Mouse (Mus musculus) forebrain, embryonic 15.5 days (tissue): ENCODE measurements around the gene Oprd1. TPM values are rescaled to one million over a fixed set of nuclear protein-coding genes. Genes with fewer than 3 reads are reported as not detected.
A peak's percentile ranks its signal among the peaks of the same experiment; 100 is the strongest.

Source experiments
- ATAC-seq: fragments of 200-750 bp; cut with Nextera tagmentation; replicated peaks from 2 replicates; pipeline ENCODE4 v1.8.0; 2017; ENCODE audit warnings: mild to moderate bottlenecking, moderate TSS enrichment, moderate library complexity
- H3K27ac ChIP-seq: fragments of 300-500 bp; sonication (generic); replicated peaks from 2 replicates; pipeline ENCODE4 v1.5.1; 2015; ENCODE audit warnings: mild to moderate bottlenecking, inconsistent platforms
- H3K27me3 ChIP-seq: fragments of 300-500 bp; sonication (generic); 2 replicates; pipeline ENCODE4 v1.6.1; 2015; ENCODE audit warnings: inconsistent platforms
- H3K36me3 ChIP-seq: fragments of 300-500 bp; sonication (generic); 2 replicates; pipeline ENCODE4 v1.6.1; 2015; ENCODE audit warnings: mild to moderate bottlenecking, inconsistent platforms
- H3K4me1 ChIP-seq: fragments of 300-500 bp; sonication (generic); 2 replicates; pipeline ENCODE4 v1.6.1; 2015; ENCODE audit warnings: inconsistent platforms
- H3K4me2 ChIP-seq: fragments of 300-500 bp; sonication (generic); replicated peaks from 2 replicates; pipeline ENCODE4 v1.6.1; 2015; ENCODE audit warnings: mild to moderate bottlenecking, inconsistent platforms
- H3K4me3 ChIP-seq: fragments of 300-500 bp; sonication (generic); 2 replicates; pipeline ENCODE4 v1.5.1; 2015; ENCODE audit warnings: mild to moderate bottlenecking, inconsistent platforms
- H3K9ac ChIP-seq: fragments of 300-500 bp; sonication (generic); replicated peaks from 2 replicates; pipeline ENCODE4 v1.6.1; 2015; ENCODE audit warnings: mild to moderate bottlenecking, inconsistent platforms
- H3K9me3 ChIP-seq: fragments of 300-500 bp; sonication (generic); 2 replicates; pipeline ENCODE4 v1.6.1; 2016; ENCODE audit warnings: inconsistent platforms
- WGBS: fragments of 180-500 bp; shearing (Covaris S2); methylation state at CpG from one replicate; pipeline ENCODE4 v1.1.7; 2015; ENCODE audit warnings: mixed read lengths; 5-methylcytosine and 5-hydroxymethylcytosine counted together
- polyA plus RNA-seq: library from polyadenylated mRNA; unstranded; fragments of >200 nt; fragmentation: Nextera tagmentation; extraction: Ambion mirVana; gene quantifications from 2 replicates; pipeline ENCODE4 v1.2.1, GENCODE M21; 2015

Oprd1 gene
- polyA plus RNA-seq, 1 experiment from 2014 or later, result 0.11 TPM

DNA sequence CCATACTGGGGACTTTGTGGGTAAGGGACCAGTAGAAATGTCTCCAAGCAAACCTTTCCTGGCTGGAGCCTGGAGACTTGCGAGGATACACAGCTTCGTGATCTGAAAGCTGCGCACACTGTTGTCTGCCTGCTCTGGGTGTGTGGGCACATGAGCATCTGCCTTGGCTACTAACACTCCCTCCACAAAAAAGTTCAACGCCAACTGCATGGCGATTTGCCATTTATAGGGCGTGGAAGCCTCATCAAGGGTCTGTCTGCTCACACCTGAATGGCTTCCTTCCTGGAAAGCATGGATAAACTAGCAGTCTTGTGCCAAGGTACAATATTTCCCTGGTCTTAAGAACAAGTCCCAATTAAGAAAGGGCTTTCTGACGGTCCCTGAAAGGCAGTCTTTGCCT, 12.5 kb downstream of the Oprd1 start:
- Histone ChIP-seq H3K9ac (no peak overlapping the region), H3K4me3 (no peak overlapping the region), H3K9me3 (no peaks in the 10 kb centered on the region), H3K27ac (no peak overlapping the region), H3K4me2 (no peak overlapping the region), H3K36me3 (no peaks in the 10 kb centered on the region), H3K4me1 (peaks cover 18% of the 10 kb centered on the region), H3K27me3 (no peaks in the 10 kb centered on the region)
- WGBS, result 66% methylated on average over 7 of the region's 7 CpGs
- no peak for ATAC-seq

- H3K4me2 ChIP-seq, result no peak overlapping the region
- no peaks in the 10 kb centered on the region for H3K27me3 ChIP-seq
- no peaks in the 10 kb centered on the region for H3K9me3 ChIP-seq
- WGBS, result 87% methylated on average over 9 of the region's 9 CpGs
- peaks cover 18% of the 10 kb centered on the region for H3K4me1 ChIP-seq
- no peak for ATAC-seq
- H3K9ac ChIP-seq, result no peak overlapping the region
- no peak overlapping the region for H3K4me3 ChIP-seq
- H3K27ac ChIP-seq, result no peak overlapping the region
- H3K36me3 ChIP-seq, result no peaks in the 10 kb centered on the region
These were observed 13.2 kb downstream of the Oprd1 start for GRCm38 (mm10) chr4:132131116-132131515.

- peaks cover 18% of the 10 kb centered on the region for H3K4me1 ChIP-seq
- H3K9me3 ChIP-seq, result no peaks in the 10 kb centered on the region
- no peak overlapping the region for H3K4me2 ChIP-seq
- 85% methylated on average over 11 of the region's 11 CpGs for WGBS
- H3K27ac ChIP-seq, result no peak overlapping the region
- H3K36me3 ChIP-seq, result no peaks in the 10 kb centered on the region
- no peak for ATAC-seq
- H3K4me3 ChIP-seq, result no peak overlapping the region
- H3K27me3 ChIP-seq, result no peaks in the 10 kb centered on the region
- no peak overlapping the region for H3K9ac ChIP-seq
These were observed 13.6 kb downstream of the Oprd1 start for GRCm38 (mm10) chr4:132130645-132131044.

DNA sequence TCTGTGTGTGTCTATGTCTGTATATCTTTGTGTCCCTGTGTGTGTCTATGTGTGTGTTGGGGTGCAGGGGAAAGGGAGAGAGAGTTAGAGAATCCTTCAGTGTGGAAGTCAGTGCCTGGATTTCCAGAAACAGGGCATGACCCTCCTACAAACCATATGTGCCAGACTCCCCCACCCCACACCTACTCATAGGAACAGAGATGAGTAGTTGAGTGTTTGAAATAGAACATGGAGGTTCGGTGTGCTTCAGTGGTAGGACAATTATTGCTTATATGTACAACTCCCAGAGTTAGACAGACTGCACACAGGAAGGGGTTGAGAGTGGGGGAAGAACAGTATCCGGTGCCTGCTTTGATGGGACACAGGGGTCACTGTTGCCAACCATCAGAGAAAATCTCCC, 14.2 kb downstream of the Oprd1 start:
- no peak overlapping the region for H3K9ac ChIP-seq
- no peaks in the 10 kb centered on the region for H3K27me3 ChIP-seq
- no peak overlapping the region for H3K4me3 ChIP-seq
- WGBS, result 89% methylated on average over 2 of the region's 2 CpGs
- H3K27ac ChIP-seq, result no peak overlapping the region
- H3K4me1 ChIP-seq, result peaks cover 18% of the 10 kb centered on the region
- no peaks in the 10 kb centered on the region for H3K36me3 ChIP-seq
- no peaks in the 10 kb centered on the region for H3K9me3 ChIP-seq
- no peak for ATAC-seq
- H3K4me2 ChIP-seq, result no peak overlapping the region

DNA sequence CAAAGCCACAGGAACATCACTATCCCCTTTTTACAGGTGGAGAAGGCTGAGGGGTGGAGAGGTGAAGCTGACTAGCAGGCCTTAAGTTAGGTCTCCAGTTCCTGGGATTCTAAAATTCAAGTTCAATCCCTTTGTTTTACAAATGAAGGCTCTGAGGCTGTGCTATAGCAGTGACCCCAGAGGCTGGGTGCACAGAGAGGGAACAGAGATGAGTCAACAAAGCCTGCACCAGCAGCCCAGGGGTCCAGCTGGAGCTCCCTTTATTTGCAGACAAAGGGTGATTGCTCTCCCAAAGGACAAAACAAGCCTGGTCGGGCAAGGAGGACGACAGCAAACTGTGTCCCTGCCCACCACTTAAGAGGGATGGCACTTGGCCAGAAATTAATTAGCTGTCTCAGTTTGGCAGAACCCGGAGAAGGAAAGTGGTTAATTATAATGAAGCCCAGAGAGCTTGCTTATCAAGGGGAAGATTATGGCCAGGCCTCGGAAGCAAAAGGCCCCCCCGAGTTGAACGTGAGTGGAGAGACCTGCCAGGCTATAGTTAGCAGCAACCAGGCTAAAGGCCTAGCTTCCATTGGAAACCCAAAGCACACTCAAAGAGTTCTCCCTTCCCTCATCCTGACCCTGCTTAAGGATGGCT, 15.2 kb downstream of the Oprd1 start:
- Histone ChIP-seq H3K9ac (no peak overlapping the region), H3K4me2 (no peak overlapping the region), H3K4me3 (no peak overlapping the region), H3K36me3 (no peaks in the 10 kb centered on the region), H3K9me3 (no peaks in the 10 kb centered on the region), H3K27me3 (no peaks in the 10 kb centered on the region), H3K27ac (peak overlapping the region; percentile 75), H3K4me1 (peaks cover 18% of the 10 kb centered on the region)
- ATAC-seq, result peak; percentile 89
- WGBS, result 3% methylated on average over 6 of the region's 6 CpGs

- no peak overlapping the region for H3K9ac ChIP-seq
- ATAC-seq, result no peak
- no peaks in the 10 kb centered on the region for H3K27me3 ChIP-seq
- H3K4me3 ChIP-seq, result no peak overlapping the region
- H3K27ac ChIP-seq, result no peak overlapping the region
- 86% methylated on average over 8 of the region's 8 CpGs for WGBS
- H3K9me3 ChIP-seq, result no peaks in the 10 kb centered on the region
- H3K4me2 ChIP-seq, result no peak overlapping the region
- no peaks in the 10 kb centered on the region for H3K36me3 ChIP-seq
- peaks cover 18% of the 10 kb centered on the region for H3K4me1 ChIP-seq
These were observed 17.2 kb downstream of the Oprd1 start for GRCm38 (mm10) chr4:132127091-132127490.

GRCm38 (mm10) chr4:132123166-132123565, 21.1 kb downstream of the Oprd1 start:
- Histone ChIP-seq H3K4me3 (no peak overlapping the region), H3K4me1 (no peaks in the 10 kb centered on the region), H3K9ac (no peak overlapping the region), H3K27me3 (no peaks in the 10 kb centered on the region), H3K4me2 (no peak overlapping the region), H3K27ac (no peak overlapping the region), H3K9me3 (no peaks in the 10 kb centered on the region), H3K36me3 (no peaks in the 10 kb centered on the region)
- 84% methylated on average over 1 of the region's 1 CpGs for WGBS
- ATAC-seq, result no peak

DNA sequence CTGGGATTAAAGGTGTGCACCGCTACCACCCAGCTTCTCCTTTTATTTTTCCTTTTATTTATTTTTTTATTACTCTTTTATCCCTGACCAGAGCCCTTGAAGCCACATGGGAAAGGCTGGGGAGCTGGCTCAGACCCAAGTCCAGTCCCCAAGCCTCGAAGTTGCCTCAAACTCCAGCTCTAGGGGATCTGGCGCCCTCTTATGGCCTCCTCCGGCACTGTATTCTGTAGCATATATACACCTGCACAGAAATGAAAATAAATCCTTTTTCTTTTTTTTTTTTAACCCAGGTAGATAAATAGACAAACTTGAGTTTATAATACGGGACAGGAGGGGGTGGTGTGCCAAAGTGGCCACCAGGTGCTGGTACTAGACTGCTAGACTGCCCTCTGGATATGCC, 22.6 kb downstream of the Oprd1 start:
- Histone ChIP-seq H3K9ac (no peak overlapping the region), H3K4me1 (no peaks in the 10 kb centered on the region), H3K9me3 (no peaks in the 10 kb centered on the region), H3K36me3 (no peaks in the 10 kb centered on the region), H3K27me3 (no peaks in the 10 kb centered on the region), H3K4me3 (no peak overlapping the region), H3K27ac (no peak overlapping the region), H3K4me2 (no peak overlapping the region)
- ATAC-seq, result no peak
- WGBS, result 81% methylated on average over 5 of the region's 5 CpGs

DNA sequence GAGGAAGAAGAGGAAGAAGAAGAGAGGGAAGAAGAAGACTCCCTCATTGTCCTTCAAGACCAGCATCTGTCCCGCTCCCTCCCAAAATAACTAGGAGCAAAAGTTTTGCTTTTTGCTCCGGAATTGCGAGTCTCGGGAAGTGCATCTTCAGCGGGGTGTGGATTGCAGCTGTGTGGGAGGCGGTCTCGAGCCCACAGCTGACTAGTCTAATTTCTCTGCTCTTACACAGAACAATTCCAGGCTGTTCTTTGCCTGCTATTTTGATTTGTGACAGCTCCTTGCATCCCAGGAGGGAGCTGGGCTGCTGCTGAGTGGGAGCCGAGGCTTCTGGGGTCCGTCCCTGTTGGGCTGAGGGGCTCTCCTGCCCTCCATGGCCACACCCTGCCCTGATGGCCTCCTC, 24.7 kb downstream of the Oprd1 start:
- no peaks in the 10 kb centered on the region for H3K4me1 ChIP-seq
- H3K9me3 ChIP-seq, result no peaks in the 10 kb centered on the region
- no peak overlapping the region for H3K9ac ChIP-seq
- WGBS, result 71% methylated on average over 9 of the region's 9 CpGs
- H3K36me3 ChIP-seq, result no peaks in the 10 kb centered on the region
- no peaks in the 10 kb centered on the region for H3K27me3 ChIP-seq
- H3K4me3 ChIP-seq, result no peak overlapping the region
- ATAC-seq, result no peak
- no peak overlapping the region for H3K27ac ChIP-seq
- no peak overlapping the region for H3K4me2 ChIP-seq

DNA sequence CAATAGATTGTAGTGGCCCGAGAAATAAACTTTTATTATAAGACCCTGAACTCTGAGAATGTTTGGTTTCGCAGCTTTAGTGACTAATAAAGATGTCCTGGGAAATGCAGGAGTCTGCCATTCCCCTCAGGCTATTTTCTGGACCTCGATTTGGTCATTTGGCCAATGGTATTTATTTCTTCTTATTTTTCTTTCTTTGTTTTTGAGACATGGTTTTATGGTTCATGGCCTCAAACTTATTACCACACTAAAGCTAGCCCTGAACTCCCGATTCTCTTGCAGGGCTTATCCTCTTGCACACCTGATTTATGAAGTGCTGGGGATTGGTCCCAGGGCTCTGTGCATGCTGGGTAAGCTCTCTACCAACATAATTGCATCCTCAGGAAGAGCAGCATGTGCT, 28.0 kb downstream of the Oprd1 start:
- no peak overlapping the region for H3K4me2 ChIP-seq
- WGBS, result 87% methylated on average over 4 of the region's 4 CpGs
- H3K27me3 ChIP-seq, result no peaks in the 10 kb centered on the region

DNA sequence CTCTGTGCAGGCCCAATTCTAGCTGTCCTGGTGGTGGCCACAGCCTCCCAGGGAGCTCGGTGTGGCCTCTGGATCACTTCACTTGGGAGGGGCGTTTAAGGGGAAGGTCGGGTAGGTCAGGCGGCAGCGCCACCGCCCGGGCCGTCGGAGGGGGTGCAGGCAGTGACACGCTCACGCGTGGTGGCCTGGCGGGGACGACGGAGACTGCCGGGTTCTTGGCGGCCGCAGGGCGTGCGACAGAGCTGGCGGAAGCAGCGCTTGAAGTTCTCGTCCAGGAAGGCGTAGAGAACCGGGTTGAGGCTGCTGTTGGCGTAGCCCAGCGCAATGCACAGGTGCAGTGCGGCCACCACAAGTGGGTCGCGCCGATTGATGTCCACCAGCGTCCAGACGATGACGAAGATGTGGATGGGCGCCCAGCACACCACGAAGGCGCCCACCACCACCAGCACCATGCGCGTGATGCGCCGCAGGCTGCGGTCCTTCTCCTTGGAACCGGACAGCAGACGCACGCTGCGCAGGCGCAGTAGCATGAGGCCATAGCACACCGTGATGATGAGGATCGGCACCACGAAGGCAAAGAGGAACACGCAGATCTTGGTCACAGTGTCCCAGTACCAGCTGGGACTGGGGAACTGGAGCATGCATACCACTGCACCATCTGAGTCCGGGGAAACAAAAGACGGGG, 30.7 kb downstream of the Oprd1 start:
- Histone ChIP-seq H3K9ac (peak overlapping the region; percentile 30), H3K4me1 (peaks cover 10% of the 10 kb centered on the region; the same call in 1 of the 2 replicates), H3K27me3 (no peaks in the 10 kb centered on the region), H3K36me3 (no peaks in the 10 kb centered on the region), H3K4me2 (peak overlapping the region; percentile 47), H3K27ac (no peak overlapping the region), H3K9me3 (no peaks in the 10 kb centered on the region), H3K4me3 (peak overlapping the region; percentile 36)
- no peak for ATAC-seq
- WGBS, result 51% methylated on average over 53 of the region's 53 CpGs

More for the DNA sequence above, 28.0 kb downstream of the Oprd1 start:
- H3K9me3 ChIP-seq, result no peaks in the 10 kb centered on the region
- ATAC-seq, result no peak
- peaks cover 7% of the 10 kb centered on the region; the same call in 1 of the 2 replicates for H3K4me1 ChIP-seq
- no peak overlapping the region for H3K27ac ChIP-seq
- H3K36me3 ChIP-seq, result no peaks in the 10 kb centered on the region
- no peak overlapping the region for H3K4me3 ChIP-seq
- no peak overlapping the region for H3K9ac ChIP-seq

DNA sequence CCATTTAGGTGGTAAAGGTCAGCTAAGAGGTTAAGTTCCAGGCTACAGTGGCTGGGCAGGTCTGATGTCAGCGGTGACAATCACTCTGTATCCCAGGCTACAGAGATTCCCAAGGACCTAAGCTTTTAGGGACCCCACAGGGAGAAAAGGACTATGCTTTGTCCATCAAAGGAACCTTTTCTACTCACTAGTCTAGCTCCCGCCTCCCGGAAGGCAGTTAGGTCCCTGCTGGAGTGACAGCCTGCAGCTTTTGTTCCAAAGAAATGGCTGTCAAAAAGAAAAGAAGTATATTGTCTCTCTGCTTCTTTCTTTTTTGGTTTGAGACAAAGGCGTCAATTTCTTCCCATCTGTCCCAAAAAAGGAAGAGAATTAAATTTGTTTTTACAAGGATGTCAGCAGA, 33.1 kb downstream of the Oprd1 start:
- no peaks in the 10 kb centered on the region for H3K27me3 ChIP-seq
- H3K27ac ChIP-seq, result peak overlapping the region; percentile 55; the same call in 1 of the 2 replicates
- no peak for ATAC-seq
- WGBS, result 21% methylated on average over 4 of the region's 4 CpGs
- peaks cover 10% of the 10 kb centered on the region; the same call in 1 of the 2 replicates for H3K4me1 ChIP-seq
- H3K9me3 ChIP-seq, result no peaks in the 10 kb centered on the region
- H3K9ac ChIP-seq, result no peak overlapping the region
- no peak overlapping the region for H3K4me2 ChIP-seq
- no peak overlapping the region for H3K4me3 ChIP-seq
- no peaks in the 10 kb centered on the region for H3K36me3 ChIP-seq

DNA sequence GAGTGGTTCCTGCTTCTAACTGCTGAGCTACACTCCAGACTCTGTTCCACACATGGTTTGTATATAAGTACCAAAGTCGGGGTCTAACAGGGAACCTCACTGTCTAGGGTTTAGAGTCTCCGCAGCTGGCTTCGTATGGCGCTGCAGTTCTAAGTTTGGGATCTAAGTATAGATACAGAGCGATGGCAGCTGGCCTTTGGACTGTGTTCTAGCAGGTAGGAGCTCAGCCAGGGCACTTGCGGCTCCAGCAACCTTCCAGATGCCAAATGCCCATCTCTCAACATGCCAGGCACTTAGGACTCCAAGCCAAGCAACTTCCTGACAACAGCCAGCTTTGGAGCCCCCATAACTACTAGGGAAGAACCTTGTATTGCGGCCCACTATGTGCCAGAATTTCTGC, 36.1 kb downstream of the Oprd1 start:
- Histone ChIP-seq H3K9me3 (no peaks in the 10 kb centered on the region), H3K4me3 (no peak overlapping the region), H3K27ac (no peak overlapping the region), H3K4me1 (peaks cover 8% of the 10 kb centered on the region; the same call in 1 of the 2 replicates), H3K9ac (no peak overlapping the region), H3K4me2 (no peak overlapping the region), H3K27me3 (no peaks in the 10 kb centered on the region), H3K36me3 (no peaks in the 10 kb centered on the region)
- 92% methylated on average over 7 of the region's 7 CpGs for WGBS
- no peak for ATAC-seq
